Mouse (Mus musculus): ENCODE measurements around the gene Wnk2. TPM values are rescaled to one million over a fixed set of nuclear protein-coding genes. Genes with fewer than 3 reads are reported as not detected.

The Wnk2 gene
- polyA plus RNA-seq, 1 experiment from 2014 or later = 0.50 TPM

GRCm38 (mm10) chr13:49158040-49158713, 10.4 kb upstream of the Wnk2 start:
- H3K27me3 ChIP-seq (ENCODE audit: insufficient read depth, low read length) = no peaks in the 10 kb centered on the region

GRCm38 (mm10) chr13:49156645-49157044, 8.8 kb upstream of the Wnk2 start:
- Histone ChIP-seq H3K4me1 (replicated peaks; ENCODE audit: insufficient read depth, low read length) (no peaks in the 10 kb centered on the region; the same call in 1 of the 2 replicates), H3K27me3 (ENCODE audit: insufficient read depth, low read length) (no peaks in the 10 kb centered on the region), H3K36me3 (ENCODE audit: insufficient read depth, low read length) (no peaks in the 10 kb centered on the region), H3K9me3 (replicated peaks; ENCODE audit: low read length) (no peaks in the 10 kb centered on the region), H3K9ac (ENCODE audit: low read depth, low read length) (no peak overlapping the region), H3K4me2 (ENCODE audit: low read length) (no peak overlapping the region), H3K27ac (no peak overlapping the region), H3K4me3 (replicated peaks; ENCODE audit: low read depth, low read length) (no peak overlapping the region)
- WGBS = 77% methylated on average over 4 of the region's 4 CpGs
- no peak for ATAC-seq (replicated peaks; ENCODE audit: low FRiP score, low read depth)
- TF ChIP-seq CTCF (IDR thresholded peaks at IDR 0.05; ENCODE audit: low read depth) = peak; percentile 45
- no peak for DNase-seq (ENCODE audit: low spot score)

More at GRCm38 (mm10) chr13:49158040-49158713, 10.4 kb upstream of the Wnk2 start:
- Histone ChIP-seq H3K36me3 (ENCODE audit: insufficient read depth, low read length) (no peaks in the 10 kb centered on the region), H3K9me3 (replicated peaks; ENCODE audit: low read length) (no peaks in the 10 kb centered on the region), H3K4me1 (replicated peaks; ENCODE audit: insufficient read depth, low read length) (no peaks in the 10 kb centered on the region; the same call in 1 of the 2 replicates), H3K27ac (no peak overlapping the region), H3K9ac (ENCODE audit: low read depth, low read length) (no peak overlapping the region), H3K4me3 (replicated peaks; ENCODE audit: low read depth, low read length) (no peak overlapping the region), H3K4me2 (ENCODE audit: low read length) (no peak overlapping the region)
- TF ChIP-seq CTCF (IDR thresholded peaks at IDR 0.05; ENCODE audit: low read depth) = no peak
- WGBS = 59% methylated on average over 10 of the region's 10 CpGs
- peak; percentile 39 for DNase-seq (ENCODE audit: low spot score)
- ATAC-seq (replicated peaks; ENCODE audit: low FRiP score, low read depth) = no peak; the same call in 1 of the 2 replicates

GRCm38 (mm10) chr13:49154621-49155020, 6.8 kb upstream of the Wnk2 start:
- Histone ChIP-seq H3K27me3 (ENCODE audit: insufficient read depth, low read length) (no peaks in the 10 kb centered on the region), H3K27ac (no peak overlapping the region), H3K4me1 (replicated peaks; ENCODE audit: insufficient read depth, low read length) (no peaks in the 10 kb centered on the region; the same call in 1 of the 2 replicates), H3K9ac (ENCODE audit: low read depth, low read length) (no peak overlapping the region), H3K4me2 (ENCODE audit: low read length) (no peak overlapping the region), H3K36me3 (ENCODE audit: insufficient read depth, low read length) (no peaks in the 10 kb centered on the region), H3K9me3 (replicated peaks; ENCODE audit: low read length) (no peaks in the 10 kb centered on the region), H3K4me3 (replicated peaks; ENCODE audit: low read depth, low read length) (no peak overlapping the region)
- no peak for ATAC-seq (replicated peaks; ENCODE audit: low FRiP score, low read depth)
- no peak for DNase-seq (ENCODE audit: low spot score)
- TF ChIP-seq CTCF (IDR thresholded peaks at IDR 0.05; ENCODE audit: low read depth) = no peak
- WGBS = 32% methylated on average over 7 of the region's 7 CpGs

GRCm38 (mm10) chr13:49154028-49154427, 6.2 kb upstream of the Wnk2 start:
- Histone ChIP-seq H3K36me3 (ENCODE audit: insufficient read depth, low read length) (no peaks in the 10 kb centered on the region), H3K4me3 (replicated peaks; ENCODE audit: low read depth, low read length) (no peak overlapping the region), H3K4me1 (replicated peaks; ENCODE audit: insufficient read depth, low read length) (no peaks in the 10 kb centered on the region; the same call in 1 of the 2 replicates), H3K9me3 (replicated peaks; ENCODE audit: low read length) (no peaks in the 10 kb centered on the region), H3K27me3 (ENCODE audit: insufficient read depth, low read length) (no peaks in the 10 kb centered on the region), H3K27ac (no peak overlapping the region), H3K4me2 (ENCODE audit: low read length) (no peak overlapping the region), H3K9ac (ENCODE audit: low read depth, low read length) (no peak overlapping the region)
- DNase-seq (ENCODE audit: low spot score) (peak; percentile 11), ATAC-seq (replicated peaks; ENCODE audit: low FRiP score, low read depth) (no peak; the same call in 1 of the 2 replicates)
- no peak for TF ChIP-seq CTCF (IDR thresholded peaks at IDR 0.05; ENCODE audit: low read depth)
- WGBS = 67% methylated on average over 10 of the region's 10 CpGs

- Histone ChIP-seq H3K27me3 (ENCODE audit: insufficient read depth, low read length) (peaks cover 17% of the 10 kb centered on the region), H3K9ac (ENCODE audit: low read depth, low read length) (no peak overlapping the region), H3K4me2 (ENCODE audit: low read length) (no peak overlapping the region), H3K4me3 (replicated peaks; ENCODE audit: low read depth, low read length) (no peak overlapping the region), H3K36me3 (ENCODE audit: insufficient read depth, low read length) (no peaks in the 10 kb centered on the region), H3K9me3 (replicated peaks; ENCODE audit: low read length) (no peaks in the 10 kb centered on the region), H3K4me1 (replicated peaks; ENCODE audit: insufficient read depth, low read length) (peaks cover 12% of the 10 kb centered on the region; the same call in 1 of the 2 replicates), H3K27ac (no peak overlapping the region)
- no peak for TF ChIP-seq CTCF (IDR thresholded peaks at IDR 0.05; ENCODE audit: low read depth)
- WGBS = 66% methylated on average over 4 of the region's 4 CpGs
- ATAC-seq (replicated peaks; ENCODE audit: low FRiP score, low read depth) (no peak), DNase-seq (ENCODE audit: low spot score) (no peak)
These were observed 873 bp upstream of the Wnk2 start for GRCm38 (mm10) chr13:49148687-49149086.

- peaks cover 17% of the 10 kb centered on the region for H3K27me3 ChIP-seq (ENCODE audit: insufficient read depth, low read length)
- peaks cover 12% of the 10 kb centered on the region; the same call in 1 of the 2 replicates for H3K4me1 ChIP-seq (replicated peaks; ENCODE audit: insufficient read depth, low read length)
- no peak overlapping the region for H3K27ac ChIP-seq
- peak; percentile 46 for DNase-seq (ENCODE audit: low spot score)
- no peak for TF ChIP-seq CTCF (IDR thresholded peaks at IDR 0.05; ENCODE audit: low read depth)
- no peaks in the 10 kb centered on the region for H3K9me3 ChIP-seq (replicated peaks; ENCODE audit: low read length)
- peak overlapping the region; percentile 65 for H3K9ac ChIP-seq (ENCODE audit: low read depth, low read length)
- ATAC-seq (replicated peaks; ENCODE audit: low FRiP score, low read depth) = peak; percentile 71
- peak overlapping the region; percentile 64 for H3K4me3 ChIP-seq (replicated peaks; ENCODE audit: low read depth, low read length)
- WGBS = under 1% methylated on average over 87 of the region's 98 CpGs
- peak overlapping the region; percentile 100 for H3K4me2 ChIP-seq (ENCODE audit: low read length)
- no peaks in the 10 kb centered on the region for H3K36me3 ChIP-seq (ENCODE audit: insufficient read depth, low read length)
These were observed 582 bp downstream of the Wnk2 start for GRCm38 (mm10) chr13:49147007-49147857.
